Mouse (Mus musculus) adrenal gland, postnatal 10 days (tissue): Measurements from ENCODE around the gene Gm17093. TPM values are rescaled to one million over a fixed set of nuclear protein-coding genes. Genes with fewer than 3 reads are reported as not detected.
"Not testable (repeated sequence)": the region's sequence is repeated elsewhere in the genome, so short reads cannot be mapped to it uniquely, and the experiment has no call there.

Experiments
- DNase-seq: peaks from one replicate; pipeline ENCODE4 v3.0.0; 2021; ENCODE audit warnings: mixed read lengths
- long read RNA-seq, 2 experiments: library from polyadenylated mRNA; stranded (forward); transcript quantifications; one replicate each; pipeline ENCODE4 v2.0.0; 2021
- total RNA-seq, 2 experiments: library from RNA; stranded (reverse); gene quantifications; 2 replicates each; pipeline ENCODE4 v1.2.3; 2021

The Gm17093 gene
- not detected for total RNA-seq
- long read RNA-seq, experiment 1: 0 reads
- long read RNA-seq, experiment 2: 0 reads

DNA sequence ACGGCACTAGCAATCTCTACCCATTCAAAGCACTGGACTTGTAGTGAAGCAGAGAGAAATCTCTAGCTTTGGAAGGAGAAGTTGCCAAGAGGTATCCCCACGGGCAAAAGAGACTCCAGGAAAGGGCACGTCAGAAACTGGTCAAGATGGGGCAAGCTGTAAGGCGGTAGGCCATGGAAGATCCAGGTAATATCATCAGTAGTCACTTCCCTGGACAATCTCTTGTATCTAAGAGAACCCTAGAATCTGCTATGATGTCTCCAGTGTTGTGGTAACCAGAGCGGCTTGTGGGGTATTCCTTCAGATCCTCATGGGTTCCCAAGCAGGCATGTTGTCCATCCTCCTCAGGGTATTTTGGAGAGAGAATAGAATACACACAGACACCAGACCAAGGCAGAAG is at the start of gene Gm17093:
Gm17093 (plus strand) TSS at position 301 of the 400 bp plus-strand sequence.
- not testable (repeated sequence) for DNase-seq

DNA sequence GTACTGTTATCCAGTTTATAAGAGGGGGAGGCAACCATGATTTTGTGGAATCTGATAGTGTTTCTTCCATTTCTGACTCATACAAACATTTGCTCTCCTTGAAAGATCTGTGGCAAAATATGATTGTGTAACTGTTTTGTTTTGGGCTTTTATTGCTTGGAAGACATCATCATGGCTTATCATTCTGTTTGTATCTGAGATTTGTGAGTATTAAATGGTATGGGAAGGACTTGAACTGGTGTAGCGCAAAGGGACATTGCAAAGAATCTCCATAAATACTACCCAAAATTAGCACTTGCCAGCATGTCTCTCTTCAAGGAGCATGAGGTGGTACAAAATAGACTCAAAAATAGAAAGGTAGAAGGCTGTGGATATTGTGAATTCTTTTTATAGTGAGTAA is 25.9 kb upstream of the Gm17093 start, which contains the start of gene BC061237:
BC061237 (plus strand) TSS at position 301 of the 400 bp plus-strand sequence.
- DNase-seq: not testable (repeated sequence)

DNA sequence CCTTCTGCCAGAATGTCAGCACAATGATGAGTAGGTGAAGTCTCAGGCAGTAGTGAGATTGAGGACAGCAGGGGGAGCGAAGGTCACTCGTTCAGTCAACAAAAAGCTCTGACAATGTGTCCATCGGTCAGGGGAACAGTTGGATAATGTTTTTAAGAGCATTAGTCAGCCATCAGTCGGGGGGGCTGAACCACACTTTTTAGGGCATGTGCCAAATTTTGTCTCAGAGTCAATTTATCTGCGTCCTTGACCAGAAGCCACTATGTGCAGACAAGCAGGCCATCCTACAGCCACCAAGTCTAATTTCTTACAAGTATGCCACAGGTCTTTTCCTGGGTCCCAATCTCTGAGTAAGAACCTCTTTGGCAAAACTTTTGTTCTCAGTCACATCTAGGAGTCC is 29.9 kb downstream of the Gm17093 start:
- DNase-seq: peak; percentile 27

Other genes starting within 250 kb of the Gm17093 start
- not detected for gene Gm8220, start 232.7 kb upstream of the Gm17093 start, total RNA-seq
- not detected for gene Gm5930, start 179.7 kb upstream of the Gm17093 start, total RNA-seq
- not detected for gene Gm8229, start 152.9 kb upstream of the Gm17093 start, total RNA-seq
- gene Gm3371, start 107.6 kb upstream of the Gm17093 start, total RNA-seq: not detected
- gene Gm8232, start 84.6 kb upstream of the Gm17093 start, total RNA-seq: not detected
- not detected for gene BC061237, start 25.8 kb upstream of the Gm17093 start, total RNA-seq
- not detected for gene Gm8247, start 64.9 kb downstream of the Gm17093 start, total RNA-seq
- gene Gm5624, start 109.7 kb downstream of the Gm17093 start, total RNA-seq: not detected
- not detected for gene Gm8257, start 188.2 kb downstream of the Gm17093 start, total RNA-seq
- not detected for gene Gm8267, start 232.1 kb downstream of the Gm17093 start, total RNA-seq